Mouse (Mus musculus): ENCODE data around the gene Zbtb24. TPM values are rescaled to one million over a fixed set of nuclear protein-coding genes. Genes with fewer than 3 reads are reported as not detected.

The Zbtb24 gene
- total RNA-seq (2023), result 39.8 to 48.2 TPM (median 42.5 TPM) in 4 replicates

DNA sequence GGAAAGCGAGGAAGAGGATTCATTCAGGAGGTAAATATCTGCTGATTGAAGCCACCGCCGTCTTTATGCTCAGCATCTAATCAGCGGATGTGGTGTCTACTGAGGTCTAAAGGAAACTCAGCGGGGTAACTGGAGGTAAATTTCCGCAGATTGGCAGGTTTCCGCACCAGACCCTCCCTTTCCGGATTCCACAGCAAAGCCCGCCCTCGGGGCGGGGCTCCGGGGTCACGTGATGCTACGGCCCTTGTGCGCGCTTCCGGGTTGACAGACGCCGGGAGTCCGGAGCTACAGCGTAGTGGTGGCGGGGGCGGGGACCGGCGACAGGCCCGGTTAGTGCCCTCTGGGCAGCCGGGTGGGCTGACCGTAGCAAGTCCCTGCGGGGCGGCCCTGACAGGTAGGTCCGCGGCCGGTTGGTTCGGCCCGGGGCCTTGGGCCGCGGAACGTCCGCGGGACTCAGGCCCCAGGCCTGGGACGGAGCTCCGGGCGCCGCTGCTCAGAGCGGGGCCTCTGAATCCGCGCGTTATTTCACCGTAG is at the start of gene Zbtb24:
Gene Zbtb24 (plus strand): TSS at position 247 of the 534 bp plus-strand sequence.

DNA sequence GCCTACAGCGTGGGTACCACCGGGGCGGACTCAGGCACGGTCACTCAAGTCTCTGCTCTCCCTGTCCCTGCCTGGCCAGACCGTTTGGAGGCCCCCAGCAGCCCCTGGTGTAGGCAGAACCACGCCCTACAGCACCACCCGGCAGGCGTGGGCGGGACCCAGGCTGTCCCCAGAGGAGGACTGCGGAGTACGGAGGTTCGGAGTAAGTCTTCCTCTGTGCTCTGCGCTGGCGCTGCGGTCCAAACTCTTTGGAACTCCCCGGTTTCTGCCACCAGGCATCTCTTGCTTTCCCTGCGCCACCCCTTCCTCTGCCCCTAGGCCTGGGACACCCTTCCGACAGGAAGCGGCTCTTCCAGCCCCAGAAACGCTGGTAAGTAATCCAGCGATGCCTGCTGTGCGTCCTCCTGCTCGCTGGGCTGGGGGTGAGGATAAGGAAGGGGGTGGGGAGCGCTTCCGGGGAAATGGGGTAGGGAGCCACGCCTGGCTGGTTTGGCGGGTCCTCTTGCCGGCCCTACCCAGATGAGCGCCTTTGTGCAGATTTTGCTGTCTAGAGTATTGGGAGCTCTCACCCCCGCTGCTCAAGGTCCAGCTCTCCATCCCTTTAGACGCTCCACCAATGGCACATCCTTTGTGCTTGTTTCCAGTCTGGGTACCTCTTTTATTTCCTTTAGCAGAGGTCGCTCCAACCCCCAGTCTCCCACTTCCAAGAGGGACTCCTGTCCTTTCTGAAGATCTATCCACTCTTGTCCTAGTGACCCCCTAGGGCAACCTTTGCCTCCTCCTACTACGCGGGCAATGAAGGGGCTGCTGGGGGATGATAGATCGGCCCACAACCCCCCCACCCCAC is 26.2 kb downstream of the Zbtb24 start, which contains the start of gene Mical1:
Gene Mical1 (plus strand): TSS at position 144 of the 847 bp plus-strand sequence.

DNA sequence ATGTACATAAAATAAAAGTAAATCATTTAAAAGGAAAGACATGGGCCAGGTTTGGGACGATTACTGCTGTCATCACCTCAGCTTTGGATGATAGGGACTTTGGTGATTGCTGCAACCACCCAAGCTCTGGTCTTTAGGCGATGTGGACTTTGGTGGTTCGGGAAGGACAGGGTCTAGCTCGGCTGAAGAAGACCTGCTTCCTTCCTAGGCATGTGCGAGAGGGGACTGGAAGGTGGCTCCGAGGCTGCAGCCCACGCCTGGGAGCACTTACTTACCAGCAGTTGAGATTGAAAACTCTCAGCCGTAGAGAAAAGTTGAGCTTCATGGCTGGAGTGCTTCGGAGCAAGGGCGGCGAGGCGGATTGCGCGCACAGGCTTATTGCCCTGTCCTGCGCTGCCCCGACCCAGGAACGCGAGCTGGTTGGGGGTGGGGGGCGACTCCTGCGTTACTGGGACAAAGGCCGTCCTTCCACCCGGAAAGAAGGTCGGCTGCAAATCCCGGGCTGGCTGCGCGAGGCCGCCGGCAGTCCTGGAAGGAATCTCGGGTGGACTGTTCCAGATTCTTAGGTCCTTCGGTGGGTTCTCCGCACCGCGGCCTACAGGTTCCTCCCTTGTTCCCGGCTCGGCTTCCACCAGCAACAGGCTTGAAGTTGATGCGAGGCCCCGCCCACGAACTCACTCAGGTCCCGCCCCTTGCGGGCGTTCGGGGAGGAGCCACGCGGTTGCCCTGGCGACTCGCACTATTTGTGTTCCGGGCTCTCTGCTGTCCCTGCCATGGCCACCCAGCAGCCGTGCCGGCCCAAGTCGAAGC is 39.7 kb downstream of the Zbtb24 start, which contains the start of the genes Smpd2 and Ppil6:
Gene Smpd2 (minus strand): TSS at position 662 of the 810 bp plus-strand sequence.
Gene Ppil6 (plus strand): TSS at position 732 of the 810 bp plus-strand sequence.

Other genes with a start within 250 kb of the Zbtb24 start
- gene Fig4, start 147.1 kb upstream of the Zbtb24 start, total RNA-seq (2023), result 31.4 to 34.3 TPM (median 32.6 TPM) in 4 replicates
- gene Ak9, start 146.4 kb upstream of the Zbtb24 start, total RNA-seq (2023), result 0.09 to 0.19 TPM (median 0.09 TPM) in 3 of 4 replicates, not detected in the other
- gene Mical1, start 25.9 kb downstream of the Zbtb24 start, total RNA-seq (2023), result 329 to 349 TPM (median 331 TPM) in 4 replicates
- 18.6 to 25.2 TPM (median 22.7 TPM) in 4 replicates for gene Smpd2, start 40.0 kb downstream of the Zbtb24 start, total RNA-seq (2023)
- gene Ppil6, start 40.1 kb downstream of the Zbtb24 start, total RNA-seq (2023), result 2.0 to 2.1 TPM in 2 of 4 replicates, not detected in the others
- gene Cd164, start 69.0 kb downstream of the Zbtb24 start, total RNA-seq (2023), result 288 to 300 TPM (median 291 TPM) in 4 replicates

Measured in B cell, adult 62 days (primary cell).